Mouse (Mus musculus) neural tube, embryonic 14.5 days (tissue): ENCODE results near the gene Smoc1. TPM values are rescaled to one million over a fixed set of nuclear protein-coding genes. Genes with fewer than 3 reads are reported as not detected.
A peak's percentile ranks its signal among the peaks of the same experiment; 100 is the strongest.

Source experiments
- ATAC-seq: fragments of 200-750 bp; cut with Nextera tagmentation; 2 replicates; pipeline ENCODE4 v1.8.0; 2017; ENCODE audit warnings: low read depth, mild to moderate bottlenecking, moderate TSS enrichment, moderate library complexity
- H3K27ac ChIP-seq: fragments of 300-500 bp; sonication (generic); 2 replicates; pipeline ENCODE4 v1.5.1; 2014; ENCODE audit warnings: low read depth, mild to moderate bottlenecking, control low read depth, low read length, moderate library complexity, mixed read lengths
- H3K27me3 ChIP-seq: fragments of 300-500 bp; sonication (generic); 2 replicates; pipeline ENCODE4 v1.6.1; 2014; ENCODE audit warnings: low read length; ENCODE audit not compliant: control insufficient read depth, insufficient read depth
- H3K36me3 ChIP-seq: fragments of 300-500 bp; sonication (generic); 2 replicates; pipeline ENCODE4 v1.6.1; 2014; ENCODE audit warnings: low read length, mixed read lengths; ENCODE audit not compliant: control insufficient read depth, insufficient read depth
- H3K4me1 ChIP-seq: fragments of 300-500 bp; sonication (generic); 2 replicates; pipeline ENCODE4 v1.6.1; 2014; ENCODE audit warnings: low read length; ENCODE audit not compliant: control insufficient read depth, insufficient read depth
- H3K4me2 ChIP-seq: fragments of 300-500 bp; sonication (generic); 2 replicates; pipeline ENCODE4 v1.6.1; 2014; ENCODE audit warnings: mild to moderate bottlenecking, low read depth, low read length, control low read depth
- H3K4me3 ChIP-seq: fragments of 300-500 bp; sonication (generic); 2 replicates; pipeline ENCODE4 v1.5.1; 2014; ENCODE audit warnings: low read depth, low read length, control low read depth, mixed read lengths
- H3K9ac ChIP-seq: fragments of 300-500 bp; sonication (generic); replicated peaks from 2 replicates; pipeline ENCODE4 v1.6.1; 2014; ENCODE audit warnings: low read depth, mild to moderate bottlenecking, control low read depth, low read length, mixed read lengths
- H3K9me3 ChIP-seq: fragments of 300-500 bp; sonication (generic); 2 replicates; pipeline ENCODE4 v1.6.1; 2016; ENCODE audit warnings: low read length; ENCODE audit not compliant: control insufficient read depth
- WGBS: fragments of 180-500 bp; shearing (Covaris S2); extraction: QIAGEN DNeasy Blood & Tissue Kit; methylation state at CpG from one replicate; pipeline ENCODE4 v1.1.7; 2014; 5-methylcytosine and 5-hydroxymethylcytosine counted together
- polyA plus RNA-seq: library from polyadenylated mRNA; unstranded; fragments of >200 nt; fragmentation: Nextera tagmentation; extraction: Ambion mirVana; gene quantifications from 2 replicates; pipeline ENCODE4 v1.2.1, GENCODE M21; 2014

Smoc1 gene
- polyA plus RNA-seq, 1 experiment from 2014 or later, result 10.1 TPM

- no peak for ATAC-seq
- H3K4me3 ChIP-seq, result no peak overlapping the region
- 87% methylated on average over 3 of the region's 3 CpGs for WGBS
- no peak overlapping the region for H3K27ac ChIP-seq
- H3K9me3 ChIP-seq, result no peaks in the 10 kb centered on the region
- no peaks in the 10 kb centered on the region for H3K36me3 ChIP-seq
- no peaks in the 10 kb centered on the region for H3K4me1 ChIP-seq
- no peak overlapping the region for H3K4me2 ChIP-seq
- no peaks in the 10 kb centered on the region for H3K27me3 ChIP-seq
- no peak overlapping the region for H3K9ac ChIP-seq
Measured at GRCm38 (mm10) chr12:81126842-81127241, 100.2 kb downstream of the Smoc1 start.

GRCm38 (mm10) chr12:81128693-81129092, 102.1 kb downstream of the Smoc1 start:
- WGBS, result 88% methylated on average over 5 of the region's 5 CpGs
- H3K4me3 ChIP-seq, result no peak overlapping the region
- H3K4me1 ChIP-seq, result peaks cover 4% of the 10 kb centered on the region; the same call in 1 of the 2 replicates
- no peak overlapping the region for H3K27ac ChIP-seq
- no peaks in the 10 kb centered on the region for H3K9me3 ChIP-seq
- no peak for ATAC-seq
- H3K36me3 ChIP-seq, result no peaks in the 10 kb centered on the region
- H3K9ac ChIP-seq, result no peak overlapping the region
- no peak overlapping the region for H3K4me2 ChIP-seq
- no peaks in the 10 kb centered on the region for H3K27me3 ChIP-seq

- H3K27me3 ChIP-seq, result no peaks in the 10 kb centered on the region
Measured at GRCm38 (mm10) chr12:81130692-81131091, 104.1 kb downstream of the Smoc1 start.

GRCm38 (mm10) chr12:81131114-81131513, 104.5 kb downstream of the Smoc1 start:
- no peaks in the 10 kb centered on the region for H3K36me3 ChIP-seq
- 81% methylated on average over 4 of the region's 4 CpGs for WGBS
- H3K4me1 ChIP-seq, result peaks cover 8% of the 10 kb centered on the region; the same call in 1 of the 2 replicates
- H3K9me3 ChIP-seq, result no peaks in the 10 kb centered on the region
- H3K27ac ChIP-seq, result no peak overlapping the region
- no peaks in the 10 kb centered on the region for H3K27me3 ChIP-seq
- ATAC-seq, result no peak
- no peak overlapping the region for H3K4me3 ChIP-seq
- no peak overlapping the region for H3K4me2 ChIP-seq
- no peak overlapping the region for H3K9ac ChIP-seq

More at GRCm38 (mm10) chr12:81130692-81131091, 104.1 kb downstream of the Smoc1 start:
- H3K9me3 ChIP-seq, result no peaks in the 10 kb centered on the region
- WGBS, result 59% methylated on average over 3 of the region's 3 CpGs
- ATAC-seq, result no peak
- peaks cover 8% of the 10 kb centered on the region; the same call in 1 of the 2 replicates for H3K4me1 ChIP-seq
- no peaks in the 10 kb centered on the region for H3K36me3 ChIP-seq
- H3K4me2 ChIP-seq, result no peak overlapping the region
- no peak overlapping the region for H3K4me3 ChIP-seq
- no peak overlapping the region for H3K27ac ChIP-seq
- no peak overlapping the region for H3K9ac ChIP-seq

- H3K9me3 ChIP-seq, result no peaks in the 10 kb centered on the region
- 17% methylated on average over 4 of the region's 4 CpGs for WGBS
- H3K4me3 ChIP-seq, result no peak overlapping the region
- H3K36me3 ChIP-seq, result no peaks in the 10 kb centered on the region
- no peak overlapping the region for H3K27ac ChIP-seq
- H3K4me2 ChIP-seq, result no peak overlapping the region
- peaks cover 8% of the 10 kb centered on the region; the same call in 1 of the 2 replicates for H3K4me1 ChIP-seq
- no peak for ATAC-seq
- no peaks in the 10 kb centered on the region for H3K27me3 ChIP-seq
- H3K9ac ChIP-seq, result no peak overlapping the region
Measured at GRCm38 (mm10) chr12:81133055-81133665, 106.6 kb downstream of the Smoc1 start.

- no peak overlapping the region for H3K9ac ChIP-seq
- no peak overlapping the region for H3K4me2 ChIP-seq
- no peaks in the 10 kb centered on the region for H3K27me3 ChIP-seq
- peaks cover 8% of the 10 kb centered on the region; the same call in 1 of the 2 replicates for H3K4me1 ChIP-seq
- H3K9me3 ChIP-seq, result no peaks in the 10 kb centered on the region
- H3K4me3 ChIP-seq, result no peak overlapping the region
- ATAC-seq, result no peak
- H3K36me3 ChIP-seq, result no peaks in the 10 kb centered on the region
- H3K27ac ChIP-seq, result no peak overlapping the region
- 92% methylated on average over 6 of the region's 6 CpGs for WGBS
Measured at GRCm38 (mm10) chr12:81138217-81138616, 111.6 kb downstream of the Smoc1 start.

- no peak for ATAC-seq
- Histone ChIP-seq H3K27me3 (no peaks in the 10 kb centered on the region), H3K27ac (no peak overlapping the region), H3K4me3 (no peak overlapping the region), H3K4me2 (no peak overlapping the region), H3K36me3 (no peaks in the 10 kb centered on the region), H3K9ac (no peak overlapping the region), H3K9me3 (no peaks in the 10 kb centered on the region), H3K4me1 (no peaks in the 10 kb centered on the region)
- 94% methylated on average over 6 of the region's 6 CpGs for WGBS
Measured at GRCm38 (mm10) chr12:81139463-81139862, 112.9 kb downstream of the Smoc1 start.

GRCm38 (mm10) chr12:81140594-81141328, 114.2 kb downstream of the Smoc1 start:
- no peak overlapping the region for H3K4me3 ChIP-seq
- 44% methylated on average over 9 of the region's 9 CpGs for WGBS
- no peaks in the 10 kb centered on the region for H3K4me1 ChIP-seq
- H3K9ac ChIP-seq, result no peak overlapping the region
- H3K27ac ChIP-seq, result no peak overlapping the region; the same call in 1 of the 2 replicates
- no peaks in the 10 kb centered on the region for H3K36me3 ChIP-seq
- H3K9me3 ChIP-seq, result no peaks in the 10 kb centered on the region
- no peak overlapping the region for H3K4me2 ChIP-seq
- no peaks in the 10 kb centered on the region for H3K27me3 ChIP-seq
- ATAC-seq, result peak; percentile 58; the same call in 1 of the 2 replicates

GRCm38 (mm10) chr12:81141329-81141711, 114.7 kb downstream of the Smoc1 start:
- Histone ChIP-seq H3K27me3 (no peaks in the 10 kb centered on the region), H3K9me3 (no peaks in the 10 kb centered on the region), H3K4me3 (no peak overlapping the region), H3K36me3 (no peaks in the 10 kb centered on the region), H3K27ac (no peak overlapping the region; the same call in 1 of the 2 replicates), H3K9ac (no peak overlapping the region), H3K4me2 (no peak overlapping the region), H3K4me1 (no peaks in the 10 kb centered on the region)
- WGBS, result 20% methylated on average over 7 of the region's 7 CpGs
- no peak for ATAC-seq
